Mouse (Mus musculus): ENCODE results near the gene Nepro. TPM values are rescaled to one million over a fixed set of nuclear protein-coding genes. Genes with fewer than 3 reads are reported as not detected.

Nepro gene
- polyA plus RNA-seq, 1 experiment, result 0.81 TPM

GRCm38 (mm10) chr16:44688507-44688906 is 35.6 kb upstream of the Nepro start:
- Histone ChIP-seq H3K36me3 (replicated peaks; ENCODE audit: low read length) (no peaks in the 10 kb centered on the region), H3K4me1 (peaks cover 16% of the 10 kb centered on the region), H3K4me3 (replicated peaks) (no peak overlapping the region), H3K27me3 (replicated peaks) (peaks cover 22% of the 10 kb centered on the region), H3K9me3 (no peaks in the 10 kb centered on the region)
- TF ChIP-seq FLI1 (IDR thresholded peaks at IDR 0.05; ENCODE audit: low read length), result no peak
- TF ChIP-seq GATA1 (IDR thresholded peaks at IDR 0.05; ENCODE audit: borderline replicate concordance, low read length), result no peak

DNA sequence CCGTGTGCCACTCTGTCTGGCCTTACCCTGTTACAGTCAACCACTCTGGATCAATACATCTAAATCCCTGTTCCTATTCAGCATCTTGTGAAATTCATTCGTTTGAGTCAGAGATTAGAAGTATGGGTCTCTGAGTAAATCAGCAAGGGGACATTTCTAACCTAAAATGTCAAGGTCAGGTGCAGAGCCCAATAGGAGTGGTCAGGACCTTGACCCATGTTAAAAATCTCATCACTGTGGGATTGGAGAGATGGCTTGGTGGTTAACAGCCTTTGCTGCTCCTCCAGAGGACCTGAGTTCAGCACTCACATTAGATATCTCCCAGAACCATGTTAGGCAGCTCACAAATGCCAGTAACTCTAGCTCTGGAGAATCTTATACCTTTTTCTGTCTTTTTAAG is 33.6 kb upstream of the Nepro start:
- Histone ChIP-seq H3K9me3 (no peaks in the 10 kb centered on the region), H3K27me3 (replicated peaks) (peaks cover 23% of the 10 kb centered on the region), H3K4me3 (replicated peaks) (no peak overlapping the region), H3K4me1 (peaks cover 16% of the 10 kb centered on the region), H3K36me3 (replicated peaks; ENCODE audit: low read length) (no peaks in the 10 kb centered on the region)
- TF ChIP-seq GATA1 (IDR thresholded peaks at IDR 0.05; ENCODE audit: borderline replicate concordance, low read length) (no peak), FLI1 (IDR thresholded peaks at IDR 0.05; ENCODE audit: low read length) (no peak)

GRCm38 (mm10) chr16:44691066-44691465 is 33.0 kb upstream of the Nepro start:
- Histone ChIP-seq H3K4me1 (peaks cover 16% of the 10 kb centered on the region), H3K4me3 (replicated peaks) (no peak overlapping the region), H3K36me3 (replicated peaks; ENCODE audit: low read length) (no peaks in the 10 kb centered on the region), H3K9me3 (no peaks in the 10 kb centered on the region), H3K27me3 (replicated peaks) (peaks cover 24% of the 10 kb centered on the region)
- TF ChIP-seq FLI1 (IDR thresholded peaks at IDR 0.05; ENCODE audit: low read length) (no peak), GATA1 (IDR thresholded peaks at IDR 0.05; ENCODE audit: borderline replicate concordance, low read length) (no peak)

DNA sequence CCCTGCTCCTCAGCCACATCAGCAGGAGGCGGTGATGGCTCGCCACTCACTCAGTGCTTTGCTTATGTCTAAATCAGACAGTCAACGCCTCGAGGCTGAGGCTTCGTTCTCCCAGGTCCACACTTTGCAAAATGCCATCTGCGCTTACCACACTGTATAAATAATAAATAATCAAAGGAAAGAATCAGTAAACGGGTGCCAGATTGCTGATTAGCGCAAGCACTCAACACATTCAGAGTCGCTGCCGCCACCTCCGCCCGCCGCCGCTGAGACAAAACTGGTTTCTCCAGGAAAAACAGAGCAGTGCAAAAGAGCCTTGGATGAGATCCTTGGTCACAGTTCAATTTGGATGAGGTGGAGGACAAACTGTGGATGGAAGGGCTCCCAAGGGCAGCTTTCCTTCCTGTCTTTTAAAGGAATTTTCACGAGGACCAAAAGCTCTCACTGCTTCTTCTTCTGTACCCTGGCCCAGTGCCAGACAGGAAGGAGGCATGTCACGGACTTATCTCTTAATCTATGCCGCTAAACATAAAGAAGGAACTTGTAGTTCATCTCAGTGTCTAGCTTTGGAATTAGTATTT is 32.5 kb upstream of the Nepro start:
- no peaks in the 10 kb centered on the region for H3K36me3 ChIP-seq (replicated peaks; ENCODE audit: low read length)
- no peak overlapping the region for H3K4me3 ChIP-seq (replicated peaks)
- no peaks in the 10 kb centered on the region for H3K9me3 ChIP-seq
- H3K4me1 ChIP-seq, result peaks cover 16% of the 10 kb centered on the region
- peaks cover 29% of the 10 kb centered on the region for H3K27me3 ChIP-seq (replicated peaks)
- TF ChIP-seq GATA1 (IDR thresholded peaks at IDR 0.05; ENCODE audit: borderline replicate concordance, low read length), result no peak
- TF ChIP-seq FLI1 (IDR thresholded peaks at IDR 0.05; ENCODE audit: low read length), result no peak

DNA sequence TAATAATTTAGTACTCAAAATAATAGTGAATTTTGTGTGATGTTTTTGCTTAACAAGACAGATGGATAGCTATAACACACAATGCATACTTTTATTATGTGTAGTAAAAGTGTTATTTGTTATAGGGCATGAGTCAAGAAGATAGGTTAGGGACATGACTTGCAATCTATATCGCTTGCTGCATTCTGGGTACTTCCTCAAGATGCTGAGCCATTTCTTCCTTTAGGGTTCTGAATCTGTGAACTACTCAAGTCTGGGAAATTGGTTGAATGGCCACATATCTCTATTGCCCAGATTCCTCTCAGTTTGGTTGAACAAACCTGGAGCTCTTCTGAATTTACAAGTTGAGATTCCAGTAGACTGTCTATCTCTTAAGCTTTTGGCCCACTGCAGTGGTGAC is 31.6 kb upstream of the Nepro start:
- peaks cover 31% of the 10 kb centered on the region for H3K27me3 ChIP-seq (replicated peaks)
- H3K9me3 ChIP-seq, result no peaks in the 10 kb centered on the region
- peaks cover 12% of the 10 kb centered on the region for H3K4me1 ChIP-seq
- TF ChIP-seq GATA1 (IDR thresholded peaks at IDR 0.05; ENCODE audit: borderline replicate concordance, low read length) (no peak), FLI1 (IDR thresholded peaks at IDR 0.05; ENCODE audit: low read length) (no peak)
- H3K4me3 ChIP-seq (replicated peaks), result no peak overlapping the region
- no peaks in the 10 kb centered on the region for H3K36me3 ChIP-seq (replicated peaks; ENCODE audit: low read length)

- no peak for TF ChIP-seq FLI1 (IDR thresholded peaks at IDR 0.05; ENCODE audit: low read length)
- no peak for TF ChIP-seq GATA1 (IDR thresholded peaks at IDR 0.05; ENCODE audit: borderline replicate concordance, low read length)
- Histone ChIP-seq H3K36me3 (replicated peaks; ENCODE audit: low read length) (no peaks in the 10 kb centered on the region), H3K9me3 (no peaks in the 10 kb centered on the region), H3K4me3 (replicated peaks) (no peak overlapping the region), H3K4me1 (peaks cover 12% of the 10 kb centered on the region), H3K27me3 (replicated peaks) (peaks cover 27% of the 10 kb centered on the region)
These were observed 30.4 kb upstream of the Nepro start for GRCm38 (mm10) chr16:44693695-44694094.

GRCm38 (mm10) chr16:44695214-44695858 is 28.8 kb upstream of the Nepro start:
- Histone ChIP-seq H3K36me3 (replicated peaks; ENCODE audit: low read length) (no peaks in the 10 kb centered on the region), H3K4me3 (replicated peaks) (no peak overlapping the region), H3K4me1 (peaks cover 12% of the 10 kb centered on the region), H3K27me3 (replicated peaks) (peaks cover 22% of the 10 kb centered on the region), H3K9me3 (no peaks in the 10 kb centered on the region)
- TF ChIP-seq GATA1 (IDR thresholded peaks at IDR 0.05; ENCODE audit: borderline replicate concordance, low read length) (no peak), FLI1 (IDR thresholded peaks at IDR 0.05; ENCODE audit: low read length) (no peak)

DNA sequence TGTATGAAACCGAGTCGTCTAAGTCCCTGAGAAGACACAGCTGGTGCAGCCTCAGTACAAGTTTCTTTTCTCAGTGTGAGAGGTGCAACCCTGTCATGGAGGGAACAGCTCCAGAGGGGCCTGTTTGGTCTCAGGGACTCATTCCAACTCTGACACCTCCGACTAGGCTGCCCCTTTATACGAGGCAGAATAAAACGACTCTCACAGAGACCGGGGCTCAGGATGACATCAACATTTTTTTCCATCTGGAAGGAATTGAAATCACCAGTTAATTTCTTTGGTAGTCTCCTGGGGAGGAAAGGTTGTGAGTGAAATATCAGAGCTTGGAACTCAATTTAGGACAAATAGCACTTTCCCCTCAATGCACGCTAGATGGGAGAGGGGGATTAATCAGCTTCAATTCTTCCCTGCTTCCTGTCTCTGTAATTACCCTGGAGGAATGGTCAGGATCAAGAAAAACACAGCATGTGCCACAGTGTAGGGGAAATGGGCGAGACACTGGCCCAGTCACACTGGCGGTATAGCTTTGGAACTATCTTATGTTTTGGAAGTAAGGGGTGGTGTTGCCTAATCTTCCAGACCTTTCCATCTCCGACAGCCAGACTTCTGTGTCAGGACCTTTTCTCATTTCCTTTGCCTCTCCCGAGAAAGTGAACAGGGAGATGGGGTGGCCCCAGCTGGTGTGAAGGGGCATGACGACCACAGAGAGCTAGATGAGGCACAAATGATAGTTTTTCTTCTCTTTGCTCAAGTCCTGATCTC is 28.1 kb upstream of the Nepro start:
- TF ChIP-seq GATA1 (IDR thresholded peaks at IDR 0.05; ENCODE audit: borderline replicate concordance, low read length), result no peak
- TF ChIP-seq FLI1 (IDR thresholded peaks at IDR 0.05; ENCODE audit: low read length), result no peak
- H3K27me3 ChIP-seq (replicated peaks), result peaks cover 18% of the 10 kb centered on the region
- no peaks in the 10 kb centered on the region for H3K9me3 ChIP-seq
- no peak overlapping the region for H3K4me3 ChIP-seq (replicated peaks)
- H3K4me1 ChIP-seq, result peaks cover 12% of the 10 kb centered on the region
- no peaks in the 10 kb centered on the region for H3K36me3 ChIP-seq (replicated peaks; ENCODE audit: low read length)

GRCm38 (mm10) chr16:44697473-44698205 is 26.5 kb upstream of the Nepro start:
- H3K27me3 ChIP-seq (replicated peaks), result peaks cover 14% of the 10 kb centered on the region
- H3K36me3 ChIP-seq (replicated peaks; ENCODE audit: low read length), result no peaks in the 10 kb centered on the region
- TF ChIP-seq FLI1 (IDR thresholded peaks at IDR 0.05; ENCODE audit: low read length) (no peak), GATA1 (IDR thresholded peaks at IDR 0.05; ENCODE audit: borderline replicate concordance, low read length) (no peak)
- H3K4me1 ChIP-seq, result peaks cover 12% of the 10 kb centered on the region
- H3K4me3 ChIP-seq (replicated peaks), result no peak overlapping the region
- H3K9me3 ChIP-seq, result no peaks in the 10 kb centered on the region

Measured in megakaryocyte, embryonic 14.5 days (primary cell).